Mouse (Mus musculus): Measurements from ENCODE around the gene Ttll4. TPM values are rescaled to one million over a fixed set of nuclear protein-coding genes. Genes with fewer than 3 reads are reported as not detected.
A peak's percentile ranks its signal among the peaks of the same experiment; 100 is the strongest.

Gene Ttll4
- polyA plus RNA-seq, 1 experiment from 2014 or later = 42.6 TPM

DNA sequence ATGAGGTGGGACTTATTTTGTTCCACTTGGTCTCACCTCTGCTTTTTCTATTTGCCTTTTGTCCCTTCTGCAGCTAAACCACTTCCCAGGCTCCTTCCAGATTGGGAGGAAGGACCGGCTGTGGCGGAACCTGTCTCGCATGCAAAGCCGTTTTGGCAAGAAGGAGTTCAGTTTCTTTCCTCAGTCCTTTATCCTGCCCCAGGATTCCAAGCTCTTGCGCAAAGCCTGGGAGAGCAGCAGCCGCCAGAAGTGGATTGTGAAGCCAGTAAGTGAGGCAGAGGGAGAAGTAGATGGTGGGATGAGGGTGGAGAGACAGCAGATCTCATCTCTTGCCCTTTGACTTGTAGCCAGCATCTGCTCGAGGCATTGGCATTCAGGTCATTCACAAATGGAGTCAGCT, 25.6 kb downstream of the Ttll4 start:
- H3K4me3 ChIP-seq = no peak overlapping the region
- DNase-seq (ENCODE audit: low spot score) = no peak
- H3K27ac ChIP-seq (replicated peaks) = no peak overlapping the region
- H3K4me1 ChIP-seq = no peaks in the 10 kb centered on the region
- H3K9me3 ChIP-seq (replicated peaks) = no peaks in the 10 kb centered on the region
- peaks cover 97% of the 10 kb centered on the region for H3K36me3 ChIP-seq
- no peaks in the 10 kb centered on the region for H3K27me3 ChIP-seq (ENCODE audit: low read depth, poor library complexity, severe bottlenecking)
- 92% methylated on average over 7 of the region's 7 CpGs for WGBS

DNA sequence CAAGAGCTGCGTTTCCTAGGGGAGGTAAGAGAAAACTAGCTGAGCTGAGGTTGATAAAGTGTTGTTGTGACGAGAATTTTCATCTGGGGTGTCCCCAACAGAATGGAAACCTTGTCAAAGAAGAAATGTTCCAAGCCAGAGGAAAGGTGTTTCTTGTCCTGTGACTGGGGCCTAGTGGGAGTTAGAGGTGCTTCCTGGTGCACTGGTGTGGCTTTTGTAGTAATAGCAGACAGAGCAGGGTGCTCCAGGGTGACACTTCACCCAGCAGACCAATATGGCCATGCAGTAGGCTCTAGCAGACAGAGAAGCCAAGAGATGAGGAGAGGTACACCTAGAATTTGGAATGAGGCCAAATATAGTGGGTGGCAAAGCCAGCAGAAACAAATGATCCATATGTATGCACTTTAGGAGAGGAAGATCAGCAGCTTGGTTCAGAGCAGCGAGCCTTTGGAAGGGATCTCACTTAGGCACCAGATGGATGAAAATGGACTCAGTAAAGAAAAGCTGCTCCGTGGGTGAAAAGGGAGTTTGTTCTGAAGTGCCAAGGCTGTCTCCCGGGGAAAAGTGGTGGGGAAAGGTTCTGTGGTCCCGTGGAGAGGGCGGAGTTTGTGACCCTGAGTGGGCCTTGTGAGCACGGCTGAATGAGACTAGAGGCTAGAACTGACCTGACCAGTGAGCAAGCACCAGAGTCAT, 32.5 kb downstream of the Ttll4 start:
- no peak for DNase-seq (ENCODE audit: low spot score)
- Histone ChIP-seq H3K4me3 (no peak overlapping the region), H3K4me1 (no peaks in the 10 kb centered on the region), H3K27ac (replicated peaks) (no peak overlapping the region), H3K27me3 (ENCODE audit: low read depth, poor library complexity, severe bottlenecking) (no peaks in the 10 kb centered on the region), H3K36me3 (peaks cover 96% of the 10 kb centered on the region), H3K9me3 (replicated peaks) (no peaks in the 10 kb centered on the region)
- 95% methylated on average over 8 of the region's 8 CpGs for WGBS

DNA sequence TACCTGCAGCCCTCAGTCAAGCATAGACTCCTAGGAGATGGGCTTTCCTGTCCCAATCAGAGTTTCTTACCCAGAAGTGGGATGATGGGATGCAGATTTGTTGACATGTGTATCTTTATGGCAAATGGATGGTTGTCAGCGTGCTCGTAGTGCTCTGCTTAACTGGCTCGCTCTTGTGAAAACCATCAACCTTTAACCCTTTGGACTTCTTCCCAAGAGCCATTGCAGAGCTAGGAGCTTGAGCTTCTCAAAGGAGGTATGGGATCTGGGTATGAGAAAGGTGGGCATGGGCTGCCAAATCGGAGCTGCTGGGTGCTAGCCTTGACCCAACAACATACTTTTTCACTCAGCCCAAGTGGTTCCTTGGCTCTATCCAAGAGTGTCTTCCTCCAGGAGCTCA, 34.3 kb downstream of the Ttll4 start:
- peaks cover 96% of the 10 kb centered on the region for H3K36me3 ChIP-seq
- no peak overlapping the region for H3K27ac ChIP-seq (replicated peaks)
- 97% methylated on average over 4 of the region's 4 CpGs for WGBS
- DNase-seq (ENCODE audit: low spot score) = no peak
- no peak overlapping the region for H3K4me3 ChIP-seq
- H3K9me3 ChIP-seq (replicated peaks) = no peaks in the 10 kb centered on the region
- H3K4me1 ChIP-seq = no peaks in the 10 kb centered on the region
- H3K27me3 ChIP-seq (ENCODE audit: low read depth, poor library complexity, severe bottlenecking) = no peaks in the 10 kb centered on the region

DNA sequence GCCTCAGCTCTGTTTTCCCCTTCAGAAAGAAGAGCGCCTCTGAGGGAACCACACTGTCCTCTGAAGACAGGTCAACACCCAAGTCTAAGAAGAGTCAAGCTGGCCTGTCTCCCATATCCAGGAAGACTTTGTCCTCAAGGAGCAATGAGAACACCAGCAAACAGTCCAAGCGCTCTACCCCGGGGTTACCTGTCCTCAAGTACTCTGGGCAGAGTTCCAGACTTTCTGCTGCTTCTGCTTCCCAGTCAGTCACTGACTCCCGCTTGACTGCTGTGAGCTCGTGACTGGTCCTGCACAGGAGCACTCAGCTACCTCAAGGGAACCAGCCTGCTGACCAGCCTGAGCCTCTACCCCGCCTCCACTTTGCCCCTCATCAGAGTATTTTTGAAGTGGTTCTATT, 35.9 kb downstream of the Ttll4 start:
- H3K4me3 ChIP-seq = no peak overlapping the region
- H3K27ac ChIP-seq (replicated peaks) = no peak overlapping the region
- no peak for DNase-seq (ENCODE audit: low spot score)
- peaks cover 96% of the 10 kb centered on the region for H3K36me3 ChIP-seq
- no peaks in the 10 kb centered on the region for H3K27me3 ChIP-seq (ENCODE audit: low read depth, poor library complexity, severe bottlenecking)
- 90% methylated on average over 6 of the region's 6 CpGs for WGBS
- H3K4me1 ChIP-seq = no peaks in the 10 kb centered on the region
- H3K9me3 ChIP-seq (replicated peaks) = no peaks in the 10 kb centered on the region

DNA sequence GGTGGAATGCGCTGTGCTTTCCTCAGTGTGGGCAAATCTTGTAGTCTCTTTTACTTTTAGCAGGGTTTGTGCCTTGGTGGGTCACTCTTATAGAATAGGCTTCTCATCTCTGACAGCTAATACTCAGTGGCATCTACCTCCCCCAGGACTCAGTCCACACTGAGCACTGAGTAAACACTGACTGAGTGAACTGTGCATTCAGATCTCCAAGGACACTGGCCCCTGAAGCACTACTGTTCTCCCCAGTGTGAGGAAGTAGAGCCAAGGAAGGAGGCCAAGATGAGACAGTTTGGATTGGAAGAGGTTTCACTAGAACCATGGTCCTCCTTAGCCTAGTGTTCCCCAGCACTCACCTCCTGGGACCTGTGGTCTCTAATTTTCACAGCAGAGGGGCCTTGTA, 36.8 kb downstream of the Ttll4 start:
- no peak for DNase-seq (ENCODE audit: low spot score)
- Histone ChIP-seq H3K4me1 (no peaks in the 10 kb centered on the region), H3K27ac (replicated peaks) (no peak overlapping the region), H3K27me3 (ENCODE audit: low read depth, poor library complexity, severe bottlenecking) (no peaks in the 10 kb centered on the region), H3K36me3 (peaks cover 91% of the 10 kb centered on the region), H3K9me3 (replicated peaks) (no peaks in the 10 kb centered on the region), H3K4me3 (no peak overlapping the region)
- 100% methylated on average over 1 of the region's 1 CpGs for WGBS

DNA sequence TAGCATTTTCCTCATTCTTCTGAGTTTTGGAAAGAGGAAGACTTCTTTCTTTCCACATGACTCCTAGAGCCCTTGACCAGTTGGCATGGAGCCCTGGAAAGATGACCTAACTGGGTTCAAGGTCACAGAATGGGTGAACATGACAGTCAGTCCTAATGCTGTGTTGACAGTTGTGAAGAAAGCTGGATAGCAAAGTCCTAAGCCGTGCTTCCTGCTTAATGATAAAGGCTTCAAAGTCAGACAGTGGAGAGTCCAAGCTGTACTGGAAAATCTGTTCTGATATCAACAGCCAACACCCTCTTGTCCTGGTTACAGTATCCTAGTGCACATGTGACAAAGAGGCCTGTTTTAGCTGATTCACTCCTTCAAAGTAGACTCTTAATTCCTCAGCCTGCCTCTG, 37.2 kb downstream of the Ttll4 start:
- no peaks in the 10 kb centered on the region for H3K9me3 ChIP-seq (replicated peaks)
- WGBS = 93% methylated on average over 1 of the region's 1 CpGs
- no peaks in the 10 kb centered on the region for H3K27me3 ChIP-seq (ENCODE audit: low read depth, poor library complexity, severe bottlenecking)
- H3K4me3 ChIP-seq = no peak overlapping the region
- no peaks in the 10 kb centered on the region for H3K4me1 ChIP-seq
- H3K36me3 ChIP-seq = peaks cover 87% of the 10 kb centered on the region
- no peak overlapping the region for H3K27ac ChIP-seq (replicated peaks)
- no peak for DNase-seq (ENCODE audit: low spot score)

DNA sequence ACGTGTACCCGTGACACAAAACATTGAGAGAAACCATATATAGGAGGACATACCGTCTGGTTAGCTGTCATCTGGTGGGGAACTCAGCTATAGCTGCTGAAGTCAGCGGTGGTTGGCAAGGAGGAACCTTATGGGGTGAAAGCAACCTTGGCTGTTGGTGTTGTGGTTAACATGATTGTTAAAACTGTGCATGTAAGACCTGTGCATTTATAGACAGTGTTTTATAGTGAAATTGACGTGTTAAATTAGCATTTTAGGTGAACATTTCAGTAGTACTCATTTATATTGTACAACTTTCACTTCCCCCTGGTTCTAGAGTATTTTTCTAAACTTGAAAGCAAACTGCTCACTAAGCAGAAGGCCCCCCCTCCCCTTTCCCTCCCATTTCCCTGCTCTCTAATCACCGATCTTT, 40.6 kb downstream of the Ttll4 start:
- Histone ChIP-seq H3K9me3 (replicated peaks) (no peaks in the 10 kb centered on the region), H3K27ac (replicated peaks) (no peak overlapping the region), H3K4me1 (no peaks in the 10 kb centered on the region), H3K4me3 (no peak overlapping the region), H3K36me3 (peaks cover 53% of the 10 kb centered on the region), H3K27me3 (ENCODE audit: low read depth, poor library complexity, severe bottlenecking) (no peaks in the 10 kb centered on the region)
- no peak for DNase-seq (ENCODE audit: low spot score)
- WGBS = 89% methylated on average over 6 of the region's 6 CpGs

DNA sequence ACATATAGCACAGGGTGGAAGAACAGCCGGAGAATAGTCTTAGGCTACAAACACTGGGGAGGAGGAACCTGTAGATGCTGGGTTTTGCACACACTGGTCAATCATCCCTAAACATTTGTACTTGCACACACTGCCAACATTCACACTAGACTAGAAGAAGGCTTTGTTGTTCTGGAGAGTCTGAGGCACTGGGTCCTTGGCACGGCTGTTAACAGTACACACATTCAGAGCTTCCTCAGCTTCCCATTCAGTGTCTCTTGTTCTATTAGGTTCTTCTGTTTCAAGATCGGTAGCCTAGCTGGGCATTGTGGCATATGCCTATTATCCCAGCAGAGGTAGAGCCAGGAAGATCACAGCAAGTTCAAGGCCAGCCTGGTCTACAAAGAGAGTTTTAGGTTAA, 42.6 kb downstream of the Ttll4 start:
- H3K9me3 ChIP-seq (replicated peaks) = no peaks in the 10 kb centered on the region
- H3K27me3 ChIP-seq (ENCODE audit: low read depth, poor library complexity, severe bottlenecking) = no peaks in the 10 kb centered on the region
- peaks cover 33% of the 10 kb centered on the region for H3K36me3 ChIP-seq
- no peak overlapping the region for H3K4me3 ChIP-seq
- H3K4me1 ChIP-seq = no peaks in the 10 kb centered on the region
- DNase-seq (ENCODE audit: low spot score) = no peak
- 88% methylated on average over 3 of the region's 3 CpGs for WGBS
- H3K27ac ChIP-seq (replicated peaks) = no peak overlapping the region

DNA sequence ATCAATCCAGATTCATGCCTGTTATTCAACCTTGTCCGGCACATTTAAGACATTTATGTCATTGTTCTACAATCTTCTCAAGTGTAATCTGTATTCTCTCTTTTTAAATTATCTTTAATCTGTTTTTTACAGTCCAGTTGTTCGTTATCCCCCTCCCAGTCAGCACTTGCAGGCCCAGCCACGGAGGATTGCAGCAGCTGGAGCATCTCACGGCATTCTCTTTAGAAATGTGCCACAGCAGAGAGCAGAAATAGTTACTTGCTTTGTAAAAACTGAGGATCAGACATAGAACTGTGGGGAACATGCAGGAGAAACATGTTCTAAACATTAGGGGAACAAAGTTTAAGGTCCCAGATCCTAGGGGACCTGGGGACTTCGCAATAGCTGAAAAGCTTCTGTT, 43.5 kb downstream of the Ttll4 start:
- no peak overlapping the region for H3K4me3 ChIP-seq
- no peaks in the 10 kb centered on the region for H3K9me3 ChIP-seq (replicated peaks)
- 86% methylated on average over 5 of the region's 5 CpGs for WGBS
- no peaks in the 10 kb centered on the region for H3K4me1 ChIP-seq
- H3K27me3 ChIP-seq (ENCODE audit: low read depth, poor library complexity, severe bottlenecking) = no peaks in the 10 kb centered on the region
- H3K36me3 ChIP-seq = peaks cover 25% of the 10 kb centered on the region
- no peak for DNase-seq (ENCODE audit: low spot score)
- no peak overlapping the region for H3K27ac ChIP-seq (replicated peaks)

DNA sequence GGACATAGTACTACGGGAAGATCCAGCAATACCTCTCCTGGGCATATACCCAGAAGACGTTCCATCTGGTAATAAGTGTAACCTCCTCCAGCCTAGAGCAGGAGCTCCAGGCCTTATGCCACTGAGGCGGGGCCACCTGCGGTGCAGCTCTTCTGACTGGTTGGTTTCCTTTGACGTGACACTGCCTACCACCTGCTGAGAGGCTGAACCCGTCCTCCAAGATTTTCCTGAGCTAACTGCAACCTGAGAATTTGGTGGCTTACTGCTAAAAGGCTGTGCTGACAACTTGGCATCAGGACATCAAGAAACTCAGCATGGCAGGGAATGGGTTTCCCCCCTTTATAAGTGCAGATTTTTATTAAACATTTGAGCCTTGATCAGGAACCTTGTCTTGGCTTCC, 48.0 kb downstream of the Ttll4 start:
- WGBS = 38% methylated on average over 6 of the region's 6 CpGs
- Histone ChIP-seq H3K4me3 (no peak overlapping the region), H3K9me3 (replicated peaks) (no peaks in the 10 kb centered on the region), H3K4me1 (peaks cover 20% of the 10 kb centered on the region), H3K36me3 (no peaks in the 10 kb centered on the region), H3K27ac (replicated peaks) (no peak overlapping the region), H3K27me3 (ENCODE audit: low read depth, poor library complexity, severe bottlenecking) (peaks cover 14% of the 10 kb centered on the region)
- DNase-seq (ENCODE audit: low spot score) = no peak

DNA sequence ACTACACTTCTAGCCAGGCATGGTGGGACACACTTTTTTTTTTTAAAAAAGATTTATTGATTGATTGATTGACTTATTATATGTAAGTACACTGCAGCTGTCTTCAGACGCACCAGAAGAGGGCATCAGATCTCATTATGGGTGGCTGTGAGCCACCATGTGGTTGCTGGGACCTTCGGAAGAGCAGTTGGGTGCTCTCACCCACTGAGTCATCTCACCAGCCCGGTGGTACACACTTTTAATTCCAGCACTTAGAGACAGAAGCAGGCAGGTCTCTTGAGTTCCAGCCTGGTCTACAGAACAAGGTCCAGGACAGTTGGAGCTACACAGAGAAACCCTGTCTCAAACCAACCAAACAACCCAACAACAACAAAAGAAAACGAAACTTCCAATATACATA, 50.5 kb downstream of the Ttll4 start:
- peaks cover 20% of the 10 kb centered on the region for H3K4me1 ChIP-seq
- no peaks in the 10 kb centered on the region for H3K36me3 ChIP-seq
- H3K27me3 ChIP-seq (ENCODE audit: low read depth, poor library complexity, severe bottlenecking) = peaks cover 22% of the 10 kb centered on the region
- no peak overlapping the region for H3K4me3 ChIP-seq
- H3K27ac ChIP-seq (replicated peaks) = no peak overlapping the region
- DNase-seq (ENCODE audit: low spot score) = no peak
- H3K9me3 ChIP-seq (replicated peaks) = no peaks in the 10 kb centered on the region
- WGBS = 77% methylated on average over 4 of the region's 4 CpGs

DNA sequence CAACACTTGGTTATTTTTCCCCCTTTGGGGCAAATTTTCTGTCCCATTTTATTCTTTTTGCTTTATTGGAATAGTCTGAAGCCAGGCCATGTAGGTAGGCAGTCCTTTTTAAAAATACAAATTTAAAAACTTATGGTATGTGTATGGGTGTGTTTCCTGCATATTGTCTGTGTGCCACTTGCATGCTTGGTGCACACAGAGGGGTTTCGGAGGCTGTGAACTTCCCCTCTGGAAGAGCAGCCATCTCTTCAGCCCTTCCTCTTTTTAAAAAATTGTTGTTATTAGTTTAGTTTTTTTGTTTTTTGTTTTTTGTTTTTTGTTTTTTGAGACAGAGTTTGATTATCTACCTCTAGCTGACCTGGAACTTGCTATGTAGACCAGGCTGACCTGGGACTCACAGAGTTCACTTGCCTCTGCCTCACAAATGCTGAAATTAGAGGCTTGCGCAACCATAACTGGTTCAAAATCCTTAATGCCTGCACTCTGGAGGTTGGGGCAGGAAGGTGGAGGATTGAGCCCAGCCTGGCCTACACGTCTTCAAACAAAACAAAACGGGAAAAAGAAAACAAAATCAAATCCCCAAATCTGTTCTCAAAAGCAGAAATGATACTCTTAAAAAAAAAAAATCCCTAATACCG, 51.0 kb downstream of the Ttll4 start:
- no peak for DNase-seq (ENCODE audit: low spot score)
- Histone ChIP-seq H3K9me3 (replicated peaks) (no peaks in the 10 kb centered on the region), H3K4me1 (peaks cover 20% of the 10 kb centered on the region), H3K27me3 (ENCODE audit: low read depth, poor library complexity, severe bottlenecking) (peaks cover 22% of the 10 kb centered on the region), H3K27ac (replicated peaks) (peak overlapping the region; percentile 85; the same call in 1 of the 2 replicates), H3K36me3 (no peaks in the 10 kb centered on the region), H3K4me3 (peak overlapping the region; percentile 70)
- WGBS = 39% methylated on average over 5 of the region's 5 CpGs

DNA sequence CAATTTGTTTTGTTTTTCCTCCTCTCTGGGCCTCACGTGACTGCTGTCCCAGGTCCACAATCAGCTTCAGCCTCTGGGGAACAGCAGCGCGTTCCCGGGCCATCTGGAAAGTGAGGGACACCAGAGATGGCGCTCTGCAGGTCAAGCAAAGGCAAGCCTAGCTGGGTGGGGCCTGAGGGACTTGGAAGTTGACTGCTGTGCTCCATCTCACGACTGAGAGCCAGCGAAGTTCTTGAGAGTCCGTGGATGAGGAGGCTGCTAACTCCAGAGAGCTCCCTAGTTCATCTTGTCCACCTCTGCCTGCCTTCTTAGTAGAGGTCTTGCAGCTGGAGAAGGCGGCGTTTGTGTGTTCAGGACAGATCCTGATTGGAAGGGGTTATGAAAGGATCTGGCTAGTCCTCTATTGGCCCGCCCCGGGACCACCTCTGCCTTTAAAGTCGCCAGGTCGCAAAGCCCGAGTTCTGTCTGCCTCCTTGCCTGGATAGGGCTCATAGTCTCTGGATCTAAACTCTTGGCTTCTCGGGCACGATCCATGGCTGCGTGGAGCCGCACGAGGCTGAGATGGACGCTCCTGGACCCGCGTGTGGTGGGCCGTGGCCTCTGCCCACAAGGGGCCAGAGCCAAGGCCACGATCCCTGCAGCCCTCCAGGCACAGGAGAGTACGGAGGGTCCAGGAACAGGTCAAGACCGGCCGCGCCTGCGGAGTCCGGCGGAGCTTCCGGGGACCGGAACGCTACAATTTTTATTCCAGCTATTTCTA, 51.7 kb downstream of the Ttll4 start, which contains the start of gene Cyp27a1:
Gene Cyp27a1 (plus strand): TSS at position 476 of the 760 bp plus-strand sequence.
- WGBS = 2% methylated on average over 35 of the region's 35 CpGs

More for the DNA sequence above, 51.7 kb downstream of the Ttll4 start, which contains the start of gene Cyp27a1:
- Histone ChIP-seq H3K27me3 (ENCODE audit: low read depth, poor library complexity, severe bottlenecking) (peaks cover 22% of the 10 kb centered on the region), H3K9me3 (replicated peaks) (no peaks in the 10 kb centered on the region), H3K4me1 (peaks cover 20% of the 10 kb centered on the region), H3K27ac (replicated peaks) (peak within 1 kb of the TSS; percentile 85), H3K36me3 (no peaks in the 10 kb centered on the region), H3K4me3 (peak within 1 kb of the TSS; percentile 70)
- peak; percentile 77 for DNase-seq (ENCODE audit: low spot score)

Measured in midbrain, embryonic 10.5 days (tissue).